Mouse (Mus musculus) layer of hippocampus, postnatal 10 days (tissue): ENCODE measurements around the gene Tas1r3. TPM values are rescaled to one million over a fixed set of nuclear protein-coding genes. Genes with fewer than 3 reads are reported as not detected.
A peak's percentile ranks its signal among the peaks of the same experiment; 100 is the strongest.

Experiments
- DNase-seq, 2 experiments: peaks; one replicate each; pipeline ENCODE4 v3.0.0; 2021; ENCODE audit warnings: low spot score in 2 of 2
- total RNA-seq, 2 experiments: library from RNA; stranded (reverse); gene quantifications; 2 replicates each; pipeline ENCODE4 v1.2.3; 2021

The Tas1r3 gene
- total RNA-seq, 2 experiments from 2014 or later = 0.27 to 0.30 TPM

- no peak for DNase-seq
These were observed 19.9 kb downstream of the Tas1r3 start for GRCm38 (mm10) chr4:155843231-155843630.

DNA sequence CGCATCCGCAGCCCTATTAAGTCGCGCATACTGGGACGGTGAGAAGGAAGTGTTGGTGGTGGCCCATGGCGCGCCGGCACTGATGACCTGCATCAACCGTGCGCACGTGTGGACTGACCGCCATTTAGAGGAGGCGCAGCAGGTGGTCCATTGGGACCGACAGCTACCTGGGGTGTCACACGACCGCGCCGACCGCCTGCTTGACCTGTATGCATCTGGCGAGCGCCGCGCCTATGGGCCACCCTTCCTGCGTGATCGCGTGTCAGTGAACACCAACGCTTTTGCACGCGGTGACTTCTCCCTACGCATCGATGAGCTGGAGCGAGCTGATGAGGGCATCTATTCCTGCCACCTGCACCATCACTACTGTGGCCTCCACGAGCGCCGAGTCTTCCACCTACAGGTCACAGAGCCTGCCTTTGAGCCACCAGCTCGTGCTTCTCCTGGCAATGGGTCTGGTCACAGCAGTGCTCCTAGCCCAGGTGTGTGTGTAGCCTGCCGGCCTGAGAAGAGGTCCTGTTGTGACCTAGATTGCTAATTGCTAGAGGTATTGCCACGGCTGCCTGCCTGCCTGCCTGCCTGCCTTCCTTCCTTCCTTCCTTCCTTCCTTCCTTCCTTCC is 21.4 kb downstream of the Tas1r3 start:
- DNase-seq = no peak

DNA sequence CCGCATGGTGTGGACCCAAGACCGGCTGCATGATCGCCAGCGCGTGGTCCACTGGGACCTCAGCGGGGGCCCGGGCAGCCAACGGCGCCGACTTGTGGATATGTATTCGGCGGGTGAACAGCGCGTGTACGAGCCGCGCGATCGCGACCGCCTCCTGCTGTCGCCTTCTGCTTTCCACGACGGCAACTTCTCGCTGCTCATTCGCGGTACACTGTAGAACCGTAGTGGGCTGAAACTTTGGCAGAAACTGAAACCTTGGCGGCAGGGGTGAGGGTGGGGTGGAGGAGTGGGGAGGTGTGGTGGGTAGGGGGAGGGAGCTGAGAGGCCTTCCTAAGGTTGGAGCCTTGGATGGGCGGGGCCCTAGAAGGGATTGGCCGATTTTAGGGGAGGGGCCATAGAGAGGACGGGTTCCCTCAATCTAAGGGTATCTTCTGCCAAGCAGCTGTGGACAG is 22.1 kb downstream of the Tas1r3 start:
- DNase-seq = peak; percentile 48 to 53

- no peak for DNase-seq
These were observed 22.8 kb downstream of the Tas1r3 start for GRCm38 (mm10) chr4:155840076-155841002.

DNA sequence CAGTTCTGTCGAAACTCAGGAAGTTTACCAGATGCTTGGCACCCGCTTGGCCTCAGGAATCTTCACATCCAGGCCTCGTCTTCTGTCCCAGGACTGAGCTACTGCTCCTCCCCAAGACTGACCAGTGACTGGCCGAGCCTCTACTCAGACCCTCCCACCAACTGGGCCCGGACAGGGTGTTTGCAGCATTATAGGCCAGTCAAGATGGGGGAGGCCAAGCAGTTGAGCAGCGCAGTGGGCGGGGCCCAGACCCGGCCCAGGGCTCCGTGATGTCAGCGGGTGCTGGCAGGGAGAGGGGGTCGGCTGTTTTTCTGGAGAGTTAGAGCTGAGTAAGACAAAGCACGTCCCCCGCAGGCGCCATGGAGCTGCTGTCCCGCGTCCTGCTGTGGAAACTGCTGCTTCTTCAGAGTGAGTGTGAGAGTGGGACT is 23.7 kb downstream of the Tas1r3 start, which contains the start of gene Mxra8:
TSS of gene Mxra8 (plus strand) at position 198 of the 428 bp plus-strand sequence.
- no peak for DNase-seq

DNA sequence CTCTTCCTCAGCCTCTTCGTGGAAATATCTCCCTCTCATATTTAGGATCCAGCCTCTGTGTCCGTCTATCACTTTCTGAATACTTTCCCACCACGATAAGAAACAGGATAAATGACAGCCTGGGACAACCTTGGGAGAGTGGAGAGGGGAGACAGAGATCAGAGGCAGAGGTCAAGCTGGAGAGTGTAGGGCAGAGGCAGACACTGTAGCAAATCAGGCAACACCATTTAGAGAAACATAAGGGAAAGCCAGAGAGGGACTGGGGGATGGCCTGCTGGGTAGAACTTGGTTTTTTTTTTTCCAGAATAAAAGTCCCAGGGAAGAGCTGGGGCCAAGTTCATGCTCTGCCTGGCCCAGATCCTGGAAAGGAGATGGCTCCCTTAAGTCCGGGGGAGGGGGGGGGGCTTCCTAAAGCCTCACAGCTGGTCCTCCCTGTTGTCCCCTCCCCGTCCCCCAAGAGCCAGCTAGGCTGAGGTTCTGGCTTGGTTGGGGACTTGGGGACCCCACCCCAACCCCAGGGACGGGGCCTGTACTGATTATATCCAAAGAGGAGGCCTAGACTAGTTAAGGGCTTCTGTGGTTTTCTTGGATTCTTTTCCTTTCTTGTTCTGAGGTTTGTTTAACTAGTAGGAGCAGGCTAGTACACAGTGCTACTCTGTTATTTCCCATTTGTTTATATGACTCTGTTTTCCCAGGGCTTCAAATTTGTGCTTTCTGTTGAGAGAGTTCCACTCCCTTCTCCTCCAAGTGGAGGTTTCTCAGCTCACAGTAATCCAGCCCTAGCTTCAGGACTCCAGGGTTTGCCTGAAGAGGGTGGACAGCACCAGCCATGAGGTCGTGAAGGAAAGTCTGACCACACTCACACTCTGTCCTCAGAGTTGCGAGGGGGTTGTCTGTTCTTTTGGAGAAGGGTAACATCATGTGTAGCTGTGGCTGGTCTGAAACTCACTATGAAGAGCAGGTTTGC is 24.7 kb downstream of the Tas1r3 start:
- no peak for DNase-seq

DNA sequence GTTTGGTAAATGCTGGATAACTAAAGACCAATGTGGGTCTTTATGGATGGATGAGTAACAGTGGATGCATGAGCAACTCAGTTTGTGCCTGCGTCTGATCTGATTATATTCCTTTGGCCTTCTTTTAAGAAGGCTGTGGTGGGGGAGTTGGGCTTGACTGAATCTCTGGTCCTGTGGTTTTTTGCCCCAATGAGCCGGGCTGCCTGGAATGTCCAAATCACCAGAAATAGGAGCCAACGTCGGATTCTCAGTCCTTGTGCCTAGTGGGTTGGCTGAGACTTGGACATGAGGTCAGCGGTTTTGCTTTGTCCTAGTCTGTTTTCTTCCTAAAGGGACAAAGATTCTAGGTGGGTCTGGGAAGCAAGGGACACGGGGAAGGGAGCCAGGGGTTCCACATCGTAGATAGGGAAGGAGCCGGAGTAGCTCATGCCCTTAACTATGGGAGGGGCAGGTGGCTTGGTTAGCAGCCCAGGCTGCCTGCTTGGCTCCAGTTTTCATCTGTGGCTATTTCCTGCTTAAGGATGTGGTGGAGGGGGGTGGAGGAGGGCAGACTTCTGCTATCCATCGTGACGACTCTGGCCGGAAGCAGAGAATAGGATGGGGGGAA is 25.7 kb downstream of the Tas1r3 start:
- no peak for DNase-seq

DNA sequence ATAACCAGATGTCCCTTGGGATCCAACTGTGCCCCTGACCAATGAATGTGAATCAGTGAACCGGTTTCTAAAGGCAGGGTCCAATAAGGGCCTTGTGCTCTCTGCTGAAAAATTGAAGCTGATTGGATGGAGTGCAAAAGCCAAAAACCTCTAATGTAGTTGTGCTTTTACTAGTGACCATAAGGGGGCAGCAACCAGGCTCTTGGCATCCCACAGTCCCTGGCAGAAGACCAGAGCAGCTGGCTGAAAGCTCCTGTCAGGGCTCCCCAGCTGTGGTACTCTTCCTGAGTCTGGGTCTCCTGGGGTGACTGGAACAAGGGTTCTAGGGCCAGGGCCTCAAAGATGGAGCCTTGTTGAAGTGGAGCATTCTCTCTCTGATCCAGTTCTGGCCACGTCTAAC is 29.3 kb downstream of the Tas1r3 start:
- DNase-seq = peak; percentile 83 to 85

- DNase-seq = no peak
These were observed 29.9 kb downstream of the Tas1r3 start for GRCm38 (mm10) chr4:155833234-155833633.

DNA sequence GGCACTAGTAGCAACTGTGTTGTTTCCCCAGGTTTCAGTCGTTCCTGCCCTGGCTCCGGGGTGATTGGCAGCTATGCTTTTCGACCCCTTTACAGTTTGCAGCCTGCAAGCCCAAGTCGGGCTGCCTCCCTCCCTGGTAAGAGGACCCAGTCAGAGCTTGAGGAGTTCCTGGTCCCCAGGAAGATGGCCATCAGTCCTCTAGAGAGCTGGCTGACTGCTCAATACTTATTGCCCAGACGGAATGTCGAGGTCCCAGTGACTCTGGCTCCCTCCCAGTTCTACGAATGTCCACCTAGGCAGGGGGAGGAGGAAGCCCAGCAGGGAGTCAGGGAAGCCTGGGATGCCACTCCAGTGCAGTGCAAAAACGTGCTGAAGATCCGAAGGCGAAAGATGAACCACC is 30.8 kb downstream of the Tas1r3 start:
- no peak for DNase-seq

- no peak for DNase-seq
These were observed 31.3 kb downstream of the Tas1r3 start for GRCm38 (mm10) chr4:155831831-155832230.

GRCm38 (mm10) chr4:155831205-155831766 is 31.9 kb downstream of the Tas1r3 start, which contains the start of gene Aurkaip1:
Gene Aurkaip1 (plus strand): TSS chr4:155831272.
- peak; percentile 97 to 98 for DNase-seq

DNA sequence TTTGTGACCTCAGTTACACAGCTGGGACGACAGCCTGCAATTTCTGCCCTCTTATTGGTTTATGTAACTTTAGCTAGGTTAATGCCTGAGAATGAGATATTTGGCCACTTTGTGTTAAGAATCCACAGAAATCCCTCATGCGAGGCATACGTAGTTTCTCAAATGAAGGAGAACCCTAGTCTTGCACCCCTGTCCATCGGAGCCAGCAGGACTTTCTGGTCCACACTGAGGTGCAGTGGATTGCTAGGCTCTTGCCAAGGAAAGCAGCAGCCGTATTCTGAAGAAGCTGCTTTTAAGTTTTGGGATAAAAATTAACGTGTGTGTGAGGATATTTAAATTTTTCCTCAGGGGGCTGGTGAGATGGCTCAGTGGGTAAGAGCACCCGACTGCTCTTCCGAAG is 32.6 kb downstream of the Tas1r3 start:
- no peak for DNase-seq

DNA sequence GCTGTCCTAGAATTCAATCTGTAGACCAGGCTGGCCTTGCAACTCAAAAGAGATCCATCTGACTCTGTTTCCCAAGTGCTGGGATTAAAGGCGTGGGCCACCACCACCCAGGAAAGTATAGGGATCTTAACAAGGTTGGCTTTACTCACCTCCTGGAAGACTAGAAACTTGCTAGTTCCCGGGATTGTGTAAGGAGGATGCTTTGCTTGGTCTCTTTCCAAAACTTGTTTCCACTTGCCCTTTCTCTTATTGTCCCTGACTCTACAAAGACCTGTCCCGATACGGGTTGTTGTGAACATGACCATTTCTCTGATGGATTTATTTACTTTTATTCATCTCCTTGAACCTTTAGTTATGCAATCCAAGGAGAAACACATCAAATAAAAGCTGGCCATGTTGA is 33.3 kb downstream of the Tas1r3 start:
- DNase-seq = no peak

GRCm38 (mm10) chr4:155823443-155823842 is 39.7 kb downstream of the Tas1r3 start:
- DNase-seq = no peak

- DNase-seq = no peak
These were observed 42.1 kb downstream of the Tas1r3 start for GRCm38 (mm10) chr4:155821025-155821424.

DNA sequence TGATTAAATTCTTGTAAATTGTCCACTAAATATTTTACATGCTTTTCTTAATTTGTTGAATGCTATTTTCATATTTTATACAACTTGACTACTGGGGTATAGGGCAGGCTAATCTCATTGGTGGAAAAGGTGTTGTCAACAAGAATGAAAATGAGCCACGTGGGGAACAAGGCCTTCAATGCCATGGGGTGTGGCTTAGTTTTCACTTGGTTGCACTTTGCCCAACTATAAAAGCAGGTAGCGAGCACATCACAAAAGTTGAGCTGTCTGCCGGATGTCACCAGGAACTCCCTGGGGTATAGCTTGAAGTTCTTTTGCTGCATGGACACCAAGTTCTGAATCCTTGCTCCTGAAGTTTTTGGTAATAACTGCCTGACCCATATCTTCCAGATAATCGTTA is 45.6 kb downstream of the Tas1r3 start:
- no peak for DNase-seq

GRCm38 (mm10) chr4:155812665-155813181 is 50.4 kb downstream of the Tas1r3 start:
- DNase-seq = peak; percentile 33 to 48

GRCm38 (mm10) chr4:155811929-155812664 is 51.1 kb downstream of the Tas1r3 start, which contains the start of gene Ccnl2:
Gene Ccnl2 (plus strand): TSS chr4:155812489.
- peak; percentile 89 to 92 for DNase-seq
